Mouse (Mus musculus) lung, adult 2 months (tissue): ENCODE measurements at regions not wholly inside any gene's neighbourhood (a gene's known extent, or its start where the extent isn't known, plus 50 kb on each side); places are given as distances from the start of the nearest gene placed in this dataset.

ENCODE experiments used
- CTCF ChIP-seq: fragments of 200-500 bp; IDR thresholded peaks from 2 replicates; pipeline ENCODE4 v1.5.1; 2011; ENCODE audit warnings: mild to moderate bottlenecking, low read length, control low read depth; ENCODE audit not compliant: insufficient read depth
- POLR2A ChIP-seq: fragments of 200-500 bp; IDR thresholded peaks from 2 replicates; pipeline ENCODE4 v1.6.1; 2011; ENCODE audit warnings: low read depth, mild to moderate bottlenecking, control low read depth, low read length, borderline replicate concordance; ENCODE audit errors: extremely low read depth

DNA sequence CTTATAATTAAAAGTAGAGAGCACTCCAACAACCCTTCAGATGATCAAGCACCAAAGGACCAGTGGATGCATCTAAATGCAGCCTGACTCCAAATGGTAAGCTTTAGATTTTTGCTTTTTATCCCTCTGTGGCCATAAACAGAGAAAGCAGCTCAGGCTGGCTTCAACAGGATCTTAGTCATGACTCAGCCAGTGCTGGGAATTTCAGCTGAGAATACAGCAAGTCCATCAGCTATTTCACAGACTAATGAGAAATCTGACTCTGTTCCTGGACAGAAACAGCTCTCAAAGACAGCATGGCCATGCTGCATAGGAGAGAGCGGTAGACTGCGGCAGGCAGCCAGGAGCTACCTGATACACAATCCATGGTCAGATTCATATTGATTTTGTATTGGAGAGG lies 1800.4 kb upstream of the 5930422O12Rik start:
- TF ChIP-seq POLR2A (no peak), CTCF (no peak)
